Mouse (Mus musculus): ENCODE data around the gene Abcf3.

Gene Abcf3

DNA sequence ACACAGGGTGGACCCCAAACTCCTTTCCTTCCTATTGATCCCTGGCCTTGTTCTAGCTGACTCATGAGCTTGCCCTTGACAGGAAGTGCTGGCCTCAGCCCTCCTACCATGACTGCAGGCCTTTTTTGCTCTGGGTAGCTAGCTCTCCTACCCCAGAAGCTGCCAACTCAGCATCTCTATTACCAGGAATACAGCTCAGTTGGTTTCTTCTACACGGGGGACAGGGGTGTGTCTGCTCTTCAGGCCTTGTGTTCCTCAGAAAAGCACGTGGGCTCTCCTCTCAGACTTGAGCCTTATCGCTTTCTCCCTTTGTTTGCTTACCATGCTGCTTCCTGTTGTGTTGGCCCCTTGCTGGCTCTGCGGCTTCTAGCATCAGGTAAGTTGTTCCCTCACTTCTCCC is 7.9 kb upstream of the Abcf3 start:
- DNase-seq (ENCODE audit: low spot score) = no peak

DNA sequence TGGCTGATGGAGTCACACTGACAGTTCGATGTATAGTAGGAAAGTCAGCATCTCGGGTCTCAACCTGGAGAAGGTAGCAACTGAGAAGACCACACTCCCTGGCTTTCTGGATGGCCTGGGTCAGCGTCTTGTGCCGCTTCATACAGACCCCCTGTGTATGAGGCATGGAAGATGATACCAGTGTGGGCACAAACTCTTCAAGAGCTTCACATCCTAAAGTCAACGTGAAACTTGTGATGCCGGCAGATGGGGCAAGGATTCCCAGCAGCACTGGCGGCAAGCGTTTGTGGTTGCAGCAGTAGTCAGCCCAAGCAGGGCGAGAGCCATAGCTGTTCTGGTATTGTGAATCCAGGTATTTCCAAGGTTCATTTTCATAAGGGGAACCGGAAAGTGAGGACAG is 2.7 kb upstream of the Abcf3 start:
- no peak for DNase-seq (ENCODE audit: low spot score)

DNA sequence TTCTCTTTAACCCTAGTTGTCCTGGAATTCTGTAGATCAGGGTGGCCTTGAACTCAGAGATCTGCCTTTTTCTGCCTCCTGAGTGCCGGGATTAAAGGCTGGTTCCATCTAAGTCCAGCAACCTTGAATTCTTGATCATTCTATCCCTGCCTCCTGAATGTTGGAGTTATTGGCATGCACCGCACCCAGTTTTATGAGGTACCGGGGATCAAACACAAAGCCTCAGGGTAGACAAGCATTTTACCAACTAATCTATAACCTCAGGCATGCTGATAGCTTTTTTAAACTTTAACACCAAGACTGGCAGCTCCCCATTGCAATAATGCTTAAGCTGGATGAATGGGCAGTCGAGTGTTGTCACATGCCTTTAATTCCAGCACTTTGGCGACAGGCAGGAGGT is 954 bp upstream of the Abcf3 start:
- no peak for DNase-seq (ENCODE audit: low spot score)

DNA sequence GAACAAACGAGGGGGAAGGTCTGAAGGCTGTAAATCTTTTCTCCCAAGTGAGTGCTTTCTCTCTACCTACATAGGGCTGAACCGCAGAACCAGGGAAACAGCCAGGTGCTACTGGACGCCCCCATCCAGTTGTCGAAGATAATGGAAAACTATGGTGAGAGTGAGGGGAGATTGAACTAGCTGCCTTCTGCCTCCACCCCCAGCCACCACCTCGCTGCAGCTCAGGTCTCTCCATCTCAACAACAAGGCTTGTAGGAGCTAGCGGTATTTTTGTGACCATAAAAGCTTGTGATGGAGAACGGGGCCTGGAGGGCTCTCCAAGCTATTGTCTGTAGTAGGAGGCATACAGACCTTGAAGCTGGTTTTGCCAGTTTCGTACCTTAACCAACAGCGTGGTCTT is 784 bp downstream of the Abcf3 start:
- no peak for DNase-seq (ENCODE audit: low spot score)

DNA sequence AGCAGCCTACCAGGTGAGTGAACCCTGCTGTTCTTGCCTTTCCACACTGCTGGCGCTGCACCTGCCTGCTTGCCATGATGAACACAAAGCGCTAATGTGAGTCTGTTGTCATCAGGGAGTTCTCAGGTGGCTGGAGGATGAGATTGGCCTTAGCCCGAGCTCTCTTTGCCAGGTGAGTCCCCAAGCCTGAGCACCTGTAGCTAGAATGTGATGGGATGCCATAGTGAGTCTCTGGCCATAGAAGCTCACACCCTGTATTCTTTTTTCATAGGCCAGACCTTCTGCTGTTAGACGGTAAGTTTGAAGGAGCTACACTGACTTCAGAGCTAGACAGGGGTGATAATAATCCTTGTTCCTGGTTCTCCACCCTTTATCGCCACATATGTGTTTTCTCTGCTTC is 3.3 kb downstream of the Abcf3 start:
- no peak for DNase-seq (ENCODE audit: low spot score)

DNA sequence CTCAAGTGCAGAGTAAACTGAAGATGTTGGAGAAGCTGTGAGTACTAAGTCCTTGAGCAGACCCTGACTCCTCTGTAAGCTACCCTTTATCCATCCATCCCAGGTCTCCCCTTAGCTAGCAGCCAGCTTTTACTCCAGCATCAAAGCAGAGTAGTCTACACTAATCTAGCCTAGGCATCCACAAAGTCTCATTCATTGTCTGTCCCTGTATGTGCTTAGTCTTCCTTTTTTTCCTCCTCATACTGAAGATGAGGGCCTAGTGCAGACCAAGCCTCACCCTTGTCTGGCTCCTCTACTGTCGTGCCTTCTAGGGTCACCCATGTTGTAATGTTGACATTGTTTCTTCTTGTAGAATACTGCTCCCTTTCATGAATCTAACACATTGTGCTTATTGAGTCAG is 4.2 kb downstream of the Abcf3 start:
- DNase-seq (ENCODE audit: low spot score) = no peak

DNA sequence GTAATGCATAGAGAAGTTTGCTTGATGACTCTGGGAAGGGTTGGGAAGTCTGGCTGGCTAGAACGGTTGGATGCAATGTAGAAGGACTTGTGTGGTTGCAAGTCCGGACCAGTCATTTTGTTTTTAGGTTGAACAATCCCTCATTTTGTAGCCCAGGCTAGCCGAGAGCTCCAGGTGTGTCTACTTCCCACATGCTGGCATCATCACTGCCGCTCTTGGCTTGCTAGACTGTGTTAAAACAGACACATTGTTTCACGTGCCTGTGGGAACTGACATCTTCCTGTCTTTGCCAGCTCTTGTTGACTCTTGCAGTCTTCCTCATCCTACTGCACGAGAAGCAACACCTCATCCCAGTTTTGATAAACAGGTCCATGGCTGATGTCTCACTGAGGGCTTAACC is 6.6 kb downstream of the Abcf3 start:
- DNase-seq (ENCODE audit: low spot score) = no peak

DNA sequence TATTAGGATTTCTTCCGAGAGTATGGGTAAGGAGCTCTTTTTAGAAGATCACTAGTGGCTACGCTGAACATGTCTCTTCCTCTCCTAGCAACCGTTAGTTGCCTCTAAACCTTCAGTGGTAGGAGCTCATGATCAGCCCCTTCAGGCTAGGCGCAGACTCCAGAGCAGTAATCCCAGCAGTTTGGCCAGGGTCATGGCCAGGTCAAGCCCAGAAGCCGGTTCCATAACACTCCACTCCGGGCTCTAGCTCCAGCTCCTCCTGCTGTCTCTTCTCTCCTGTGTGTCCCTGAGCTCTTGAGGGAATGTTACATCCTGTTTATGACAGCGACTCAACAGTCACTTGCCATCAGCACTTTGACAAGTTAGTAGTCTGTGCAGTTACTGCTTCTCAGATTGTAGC is 9.0 kb downstream of the Abcf3 start:
- DNase-seq (ENCODE audit: low spot score) = no peak

DNA sequence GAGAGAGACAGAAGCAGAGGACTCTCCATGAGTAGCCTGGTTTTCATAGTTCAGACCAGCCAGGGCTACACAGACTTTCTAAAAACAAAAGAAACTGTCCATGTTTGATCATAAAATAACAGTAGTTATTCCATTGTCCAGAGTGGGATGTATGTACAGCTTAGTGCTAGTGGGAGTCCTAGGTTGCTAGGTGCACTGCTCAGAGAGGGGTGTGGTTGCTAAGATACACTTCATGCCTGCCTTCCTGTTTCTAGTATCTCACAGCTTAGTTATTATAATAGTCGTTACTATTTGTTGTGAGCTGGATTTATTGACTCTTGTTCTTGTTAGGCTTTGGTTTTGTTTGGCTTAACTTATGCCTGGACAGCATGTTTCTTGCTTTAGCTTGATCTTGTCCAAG is 16.7 kb downstream of the Abcf3 start:
- DNase-seq (ENCODE audit: low spot score) = no peak

DNA sequence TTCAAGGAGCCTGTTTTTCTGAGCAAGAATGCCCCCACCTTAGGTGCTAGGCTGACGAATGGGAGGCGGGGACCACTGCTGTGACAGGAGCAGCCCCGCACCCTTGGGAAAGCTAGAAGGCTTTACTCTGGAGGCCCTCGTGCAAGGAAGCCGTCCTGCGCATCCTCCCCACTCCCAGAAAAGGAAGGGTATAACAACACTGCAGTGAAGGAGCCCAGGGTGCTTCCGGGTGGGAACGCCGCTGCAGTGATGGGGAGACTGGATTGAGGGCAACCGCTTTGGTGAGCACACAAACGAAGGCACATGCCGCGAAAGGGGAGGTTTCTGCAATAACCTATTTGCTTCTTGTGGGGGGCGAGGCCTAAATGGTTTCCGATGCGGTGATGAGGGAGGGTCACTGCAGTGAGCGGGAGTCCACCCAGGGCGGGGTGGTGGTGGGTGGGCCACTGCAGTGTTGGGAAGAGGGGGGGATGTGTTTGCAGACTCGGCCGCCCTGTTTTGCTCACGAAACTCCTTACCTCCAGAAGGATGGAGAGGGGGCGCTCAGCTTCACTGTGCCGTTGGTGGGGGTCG is 41.1 kb downstream of the Abcf3 start, which contains the start of gene Vwa5b2:
Vwa5b2 (plus strand) TSS at position 106 of the 573 bp plus-strand sequence.
- DNase-seq (ENCODE audit: low spot score) = peak; percentile 25

DNA sequence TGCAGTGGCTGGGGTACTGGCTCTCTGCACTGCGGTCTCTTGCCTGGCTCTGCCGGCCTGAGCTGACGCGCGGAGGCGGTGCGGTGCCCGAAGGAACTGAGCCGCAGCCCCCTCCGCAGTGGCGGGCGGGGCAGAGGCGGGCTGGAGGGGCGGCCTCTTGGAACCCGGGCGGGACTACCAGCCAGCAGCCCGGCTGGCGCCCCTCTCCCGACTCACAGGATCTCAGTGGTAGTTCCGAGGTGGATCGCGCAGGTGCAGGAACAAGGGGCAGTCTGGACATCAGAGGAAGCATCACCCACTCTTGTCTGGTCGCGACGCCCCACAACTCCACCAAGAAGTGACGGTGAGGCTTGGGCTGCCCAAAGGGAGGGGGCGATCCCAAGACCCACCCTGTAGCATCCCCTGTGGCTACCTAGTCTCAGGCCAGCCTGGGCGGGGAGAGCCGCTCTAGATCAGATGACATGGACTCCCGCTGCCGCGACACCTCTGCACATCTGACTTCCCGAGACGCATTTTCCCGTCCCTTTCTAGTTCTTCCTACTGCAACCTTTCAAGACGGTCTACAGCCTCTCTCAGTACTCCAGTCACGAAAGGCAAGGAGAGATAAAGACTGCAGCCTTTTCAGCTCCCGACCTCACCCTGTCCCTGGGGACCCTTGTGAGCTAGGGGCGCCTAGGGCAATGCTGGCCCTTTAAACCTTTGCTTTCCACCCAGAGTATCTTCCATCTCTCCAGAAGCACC is 41.7 kb downstream of the Abcf3 start:
- peak; percentile 69 for DNase-seq (ENCODE audit: low spot score)

DNA sequence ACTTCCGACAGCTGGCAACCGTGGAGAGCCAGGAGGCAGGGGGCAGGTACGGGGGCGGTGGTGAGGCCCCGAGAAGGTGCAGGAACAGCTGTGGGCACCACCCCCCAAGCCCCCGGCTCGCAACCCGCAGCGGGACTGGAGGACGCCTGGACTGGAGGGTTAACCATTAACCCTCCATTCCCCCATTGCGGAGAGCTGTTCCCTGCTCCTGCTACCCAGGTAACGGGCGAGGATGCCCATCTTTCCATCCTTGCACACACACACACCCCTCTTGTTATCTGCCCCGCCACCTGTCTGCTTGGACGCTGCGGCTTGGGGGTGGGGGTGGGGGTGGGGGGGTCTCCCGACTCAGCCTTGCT is 42.3 kb downstream of the Abcf3 start:
- DNase-seq (ENCODE audit: low spot score) = no peak

DNA sequence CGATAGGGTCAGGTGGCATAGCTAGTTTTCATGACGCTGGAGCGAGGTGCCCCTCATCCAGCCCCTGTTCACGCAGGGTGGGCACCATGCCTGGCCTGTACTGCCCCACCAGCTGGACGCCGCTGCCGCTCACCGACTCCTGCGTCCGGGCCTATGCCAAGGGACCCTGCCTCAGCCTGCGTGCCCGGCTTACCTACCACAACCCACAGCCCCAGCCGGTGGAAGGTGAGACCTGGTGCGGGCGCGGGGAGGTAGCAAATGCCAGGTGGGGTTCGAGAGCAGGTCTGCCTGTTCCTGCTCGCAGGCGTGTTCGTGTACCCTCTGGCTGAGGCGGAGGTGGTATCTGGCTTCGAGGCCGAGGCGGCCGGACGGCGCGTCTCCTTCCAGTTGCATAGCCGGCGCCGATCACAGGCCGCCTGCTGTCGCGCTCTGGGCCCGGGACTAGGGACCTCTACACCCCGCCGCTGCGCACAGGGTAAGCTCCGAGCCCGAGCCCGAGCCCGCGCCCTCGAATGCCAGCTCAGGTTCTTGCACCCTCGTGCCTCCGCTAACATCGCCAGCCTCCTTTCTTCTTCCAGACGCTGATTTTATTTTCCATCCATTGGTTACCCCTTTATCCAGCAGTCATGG is 42.8 kb downstream of the Abcf3 start:
- DNase-seq (ENCODE audit: low spot score) = no peak

DNA sequence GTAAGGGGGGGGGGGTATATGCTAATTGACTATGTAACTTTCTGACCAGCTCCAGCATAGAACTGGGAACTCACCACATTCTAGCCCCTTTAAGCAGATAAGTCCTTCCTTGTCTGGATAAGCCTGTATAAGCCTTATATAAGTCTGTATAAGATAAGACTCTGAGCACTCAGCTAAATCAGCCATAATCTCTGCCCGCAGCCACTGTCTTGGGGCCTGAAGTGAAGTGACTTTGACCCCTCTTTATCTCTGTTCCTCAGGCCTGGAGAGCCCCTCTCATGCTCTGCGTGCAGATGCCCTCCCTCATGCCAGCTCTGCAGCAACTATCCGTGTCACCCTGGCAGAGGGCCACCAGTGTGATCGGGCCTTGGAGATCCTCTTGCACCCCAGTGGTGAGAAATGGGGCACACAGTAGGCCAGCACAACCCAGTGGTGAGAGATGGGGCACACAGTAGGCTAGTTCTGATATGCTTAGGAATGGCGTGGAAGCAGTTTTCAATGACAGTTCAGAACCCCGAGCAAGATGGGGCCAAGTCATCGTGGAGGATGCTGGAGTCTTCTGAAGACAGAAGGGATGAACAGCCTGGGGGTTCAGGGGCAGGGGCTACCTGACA is 46.8 kb downstream of the Abcf3 start:
- no peak for DNase-seq (ENCODE audit: low spot score)

DNA sequence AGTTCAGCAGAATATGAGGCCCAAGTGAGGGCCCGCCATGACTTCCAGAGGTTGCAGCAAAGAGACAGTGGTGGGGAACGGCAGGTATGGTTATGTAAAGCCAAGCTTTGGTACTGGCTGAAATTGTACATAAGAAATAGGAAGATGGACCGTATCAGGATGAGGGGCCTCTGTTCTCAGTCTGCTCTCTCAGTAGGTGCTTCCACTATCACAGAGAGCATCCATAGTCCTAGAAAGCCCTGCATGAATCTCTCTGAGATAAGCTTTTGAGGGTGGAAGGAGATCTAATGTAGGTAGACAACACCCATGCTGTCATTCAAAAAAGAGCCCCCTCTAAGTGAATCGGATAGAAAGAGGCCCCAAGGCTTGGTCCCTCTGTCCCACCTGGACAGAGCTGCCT is 47.4 kb downstream of the Abcf3 start:
- DNase-seq (ENCODE audit: low spot score) = no peak

DNA sequence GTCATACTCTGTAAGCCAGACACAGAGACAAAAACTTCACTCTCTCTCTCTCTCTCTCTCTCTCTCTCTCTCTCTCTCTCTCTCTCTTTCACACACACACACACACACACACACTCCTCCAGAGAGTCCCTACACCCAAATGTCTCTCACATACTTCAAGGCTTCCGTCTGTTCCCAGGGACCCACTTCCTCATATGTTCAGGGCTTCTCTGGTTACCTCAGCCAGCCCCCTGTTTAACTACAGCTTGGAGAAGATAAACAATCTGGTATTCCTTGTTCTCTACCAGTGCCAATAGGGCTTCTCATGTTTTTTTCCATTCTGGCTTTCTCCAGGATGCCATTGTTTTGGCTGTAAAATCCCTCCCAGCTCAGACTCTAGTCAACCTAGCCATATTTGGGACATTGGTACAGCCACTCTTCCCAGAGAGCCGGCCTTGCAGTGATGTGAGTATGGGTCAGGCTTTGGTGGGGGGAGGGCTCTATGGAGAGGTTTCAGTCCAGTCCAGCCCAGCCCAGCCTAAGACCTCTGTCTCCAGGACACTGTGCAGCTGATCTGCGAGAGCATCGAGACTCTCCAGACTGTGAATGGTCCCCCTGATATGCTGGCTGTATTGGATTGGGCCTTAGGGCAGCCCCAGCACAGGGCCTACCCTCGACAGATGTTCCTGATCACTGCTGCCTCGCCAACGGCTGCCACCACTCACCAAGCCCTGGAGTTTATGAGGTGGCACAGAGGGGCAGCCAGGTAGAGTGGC is 48.5 kb downstream of the Abcf3 start:
- DNase-seq (ENCODE audit: low spot score) = no peak

DNA sequence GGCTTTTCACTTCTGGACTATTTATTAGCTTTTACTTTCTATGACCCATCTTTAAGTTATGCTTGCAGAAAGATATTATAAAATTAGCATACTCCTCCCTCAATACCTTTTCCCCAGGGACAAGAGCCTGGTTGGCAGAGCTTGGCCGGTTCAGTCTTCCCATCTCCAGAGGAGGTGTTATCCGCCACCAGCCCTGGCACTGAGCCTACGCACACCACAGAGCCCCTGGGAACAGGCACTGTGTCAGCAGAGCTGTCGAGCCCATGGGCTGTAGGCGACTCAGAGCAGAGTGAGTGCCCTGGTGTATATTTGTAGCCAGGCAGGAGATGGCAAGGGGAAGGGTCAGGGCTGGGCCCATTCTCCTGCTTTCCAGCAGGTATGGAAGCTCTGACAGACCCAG is 52.1 kb downstream of the Abcf3 start:
- peak; percentile 50 for DNase-seq (ENCODE audit: low spot score)

DNA sequence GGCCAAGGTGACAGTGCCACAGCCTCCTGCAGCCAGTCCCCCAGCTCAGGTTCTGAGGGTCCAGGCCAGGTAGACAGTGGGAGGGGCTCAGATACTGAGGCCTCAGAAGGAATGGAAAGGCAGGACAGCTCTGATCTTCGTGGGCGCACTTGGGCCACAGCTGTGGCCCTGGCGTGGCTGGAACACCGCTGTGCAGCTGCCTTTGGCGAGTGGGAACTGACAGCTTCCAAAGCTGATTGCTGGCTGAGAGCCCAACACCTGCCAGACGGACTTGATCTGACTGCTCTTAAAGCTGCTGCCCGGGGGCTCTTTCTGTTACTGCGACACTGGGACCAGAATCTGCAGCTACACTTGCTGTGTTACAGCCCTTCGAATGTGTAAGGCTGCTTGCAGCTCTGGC is 56.3 kb downstream of the Abcf3 start:
- peak; percentile 23 for DNase-seq (ENCODE audit: low spot score)

DNA sequence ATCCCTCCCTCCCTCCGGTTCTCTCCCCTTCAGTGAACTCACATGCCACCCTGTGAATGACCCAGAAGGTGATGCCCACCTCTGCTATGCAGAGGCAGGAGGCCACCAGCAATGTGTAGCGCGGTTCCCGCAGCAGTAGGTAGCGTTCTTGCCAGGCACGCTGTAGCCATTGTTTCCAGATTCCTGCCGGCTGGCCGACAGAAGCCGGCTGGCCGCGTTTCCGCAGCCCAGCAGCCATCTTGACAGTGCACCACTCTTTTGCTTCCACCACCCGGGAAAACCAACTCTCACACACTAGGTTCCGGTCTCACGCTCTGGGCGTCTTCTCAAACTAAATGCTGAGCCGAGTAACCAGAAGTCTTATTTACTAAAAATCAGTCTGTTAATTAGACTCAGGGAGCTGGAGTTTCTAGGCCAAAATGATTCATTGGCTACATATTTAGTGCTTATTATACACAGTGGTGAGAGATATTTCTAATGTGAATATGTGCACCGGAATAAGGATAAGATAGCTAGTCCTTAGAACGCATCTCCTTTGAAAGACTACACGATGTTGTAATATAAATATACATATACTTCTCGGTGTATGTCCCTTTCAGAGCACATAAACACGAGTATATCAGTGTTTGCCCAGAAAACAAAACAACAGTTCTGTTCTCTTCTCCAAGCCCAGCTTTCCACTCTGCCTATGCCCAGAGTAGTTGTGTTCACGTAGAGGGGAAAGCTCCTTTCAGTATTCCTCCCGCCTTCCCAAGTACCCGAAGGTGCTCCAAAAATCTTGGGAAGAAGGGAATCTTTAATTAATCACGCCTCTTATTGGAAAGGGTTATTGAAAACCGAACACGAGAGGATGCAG is 62.4 kb downstream of the Abcf3 start:
- peak; percentile 86 for DNase-seq (ENCODE audit: low spot score)

Data from MN1 (cell line).